Mouse (Mus musculus): ENCODE measurements around the gene Mcm10.
"Not testable (repeated sequence)": the region's sequence is repeated elsewhere in the genome, so short reads cannot be mapped to it uniquely, and the experiment has no call there.

Mcm10 gene

GRCm38 (mm10) chr2:4986798-4987197 is 25.8 kb downstream of the Mcm10 start:
- DNase-seq (ENCODE audit: low read depth, low spot score) = no peak

- DNase-seq (ENCODE audit: low read depth, low spot score) = no peak
Measured at GRCm38 (mm10) chr2:4985000-4985399, 27.6 kb downstream of the Mcm10 start.

- no peak for DNase-seq (ENCODE audit: low read depth, low spot score)
Measured at GRCm38 (mm10) chr2:4983987-4984386, 28.6 kb downstream of the Mcm10 start.

GRCm38 (mm10) chr2:4978091-4978490 is 34.5 kb downstream of the Mcm10 start:
- no peak for DNase-seq (ENCODE audit: low read depth, low spot score)

- no peak for DNase-seq (ENCODE audit: low read depth, low spot score)
Measured at GRCm38 (mm10) chr2:4975807-4976206, 36.8 kb downstream of the Mcm10 start, which contains the start of gene Ucma. Gene Ucma, plus strand, starts transcription at chr2:4976122.

- no peak for DNase-seq (ENCODE audit: low read depth, low spot score)
Measured at GRCm38 (mm10) chr2:4969083-4969482, 43.5 kb downstream of the Mcm10 start.

- DNase-seq (ENCODE audit: low read depth, low spot score) = no peak
Measured at GRCm38 (mm10) chr2:4967806-4968205, 44.8 kb downstream of the Mcm10 start.

- DNase-seq (ENCODE audit: low read depth, low spot score) = no peak
Measured at GRCm38 (mm10) chr2:4958039-4958438, 54.6 kb downstream of the Mcm10 start.

- DNase-seq (ENCODE audit: low read depth, low spot score) = no peak
Measured at GRCm38 (mm10) chr2:4954216-4954760, 58.3 kb downstream of the Mcm10 start.

- no peak for DNase-seq (ENCODE audit: low read depth, low spot score)
Measured at GRCm38 (mm10) chr2:4950986-4951385, 61.6 kb downstream of the Mcm10 start.

- not testable (repeated sequence) for DNase-seq (ENCODE audit: low read depth, low spot score)
Measured at GRCm38 (mm10) chr2:4949691-4950090, 62.9 kb downstream of the Mcm10 start.

- DNase-seq (ENCODE audit: low read depth, low spot score) = no peak
Measured at GRCm38 (mm10) chr2:4940861-4941260, 71.7 kb downstream of the Mcm10 start.
